Mouse (Mus musculus): Measurements from ENCODE around the gene Ifna14.

- TF ChIP-seq CTCF (IDR thresholded peaks at IDR 0.05; ENCODE audit: low read depth) (no peak), EP300 (IDR thresholded peaks at IDR 0.05; ENCODE audit: low read depth) (no peak)
Measured at GRCm38 (mm10) chr4:88535742-88536141, 35.9 kb downstream of the Ifna14 start.

Data from heart, postnatal 0 days (tissue).